Mouse (Mus musculus) spleen, embryonic (tissue): ENCODE data around the gene Smco3.

Experiments used
- CTCF ChIA-PET: fragments of 350-600 bp; sonication (Branson Sonifier 250); formaldehyde crosslinking; loops from one replicate; lab custom pipeline; 2022; lab: Charles Lee

Smco3 gene

GRCm38 (mm10) chr6:136847790-136848189, 12.5 kb upstream of the Smco3 start:
- CTCF ChIA-PET, result interaction anchor here (0.8 kb wide), 1 partner anchor 159 kb away, joined by 4 read pairs; no protein-coding TSS in a partner anchor

- CTCF ChIA-PET, result no interaction called here
Measured at GRCm38 (mm10) chr6:136847267-136847666, 12.0 kb upstream of the Smco3 start.

DNA sequence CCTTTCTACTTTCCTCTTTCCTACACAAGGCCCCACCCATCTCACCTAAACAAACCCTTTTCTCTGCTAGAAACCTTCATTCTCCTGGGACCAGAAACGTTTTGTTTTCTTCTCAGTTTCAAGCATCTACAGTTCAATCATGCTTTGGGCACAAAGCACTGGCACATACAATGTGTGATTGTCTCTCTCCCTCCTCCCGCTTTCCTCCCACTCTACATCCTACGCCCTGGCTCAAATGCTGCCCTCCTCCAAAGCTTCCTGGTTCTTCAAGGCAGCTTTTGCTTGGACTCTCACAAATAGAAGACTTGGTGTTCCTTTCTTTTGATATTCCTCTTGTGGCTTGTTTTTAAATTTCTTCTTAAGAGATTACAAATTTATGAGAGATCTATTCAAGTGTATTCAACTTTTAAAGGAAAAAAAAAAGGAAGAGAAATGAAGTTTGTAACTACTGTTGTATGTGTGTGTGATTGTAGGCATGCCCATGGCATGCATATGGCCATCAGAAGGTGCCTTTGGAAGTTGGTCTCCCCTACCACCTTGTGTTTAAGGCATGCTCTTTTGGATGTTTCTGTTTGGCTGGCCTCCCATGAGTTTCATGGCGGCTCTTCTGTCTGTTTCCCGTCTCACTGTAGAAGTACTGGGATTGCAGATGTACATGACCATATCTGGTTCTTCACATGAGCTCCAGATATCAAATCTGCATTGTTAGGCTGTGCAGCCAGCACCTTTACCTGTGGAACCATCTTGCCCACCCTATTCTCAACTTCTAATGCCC, 10.6 kb upstream of the Smco3 start:
- CTCF ChIA-PET, result no interaction called here

GRCm38 (mm10) chr6:136844903-136845302, 9.7 kb upstream of the Smco3 start:
- CTCF ChIA-PET, result interaction anchor here (0.8 kb wide), 1 partner anchor 11 kb away, joined by 3 read pairs; no protein-coding TSS in a partner anchor

GRCm38 (mm10) chr6:136837323-136837722, 2.1 kb upstream of the Smco3 start:
- CTCF ChIA-PET, result no interaction called here

GRCm38 (mm10) chr6:136831712-136832111, 3.5 kb downstream of the Smco3 start:
- CTCF ChIA-PET, result interaction anchor here (0.6 kb wide), 1 partner anchor 199 kb away, joined by 3 read pairs; no protein-coding TSS in a partner anchor

DNA sequence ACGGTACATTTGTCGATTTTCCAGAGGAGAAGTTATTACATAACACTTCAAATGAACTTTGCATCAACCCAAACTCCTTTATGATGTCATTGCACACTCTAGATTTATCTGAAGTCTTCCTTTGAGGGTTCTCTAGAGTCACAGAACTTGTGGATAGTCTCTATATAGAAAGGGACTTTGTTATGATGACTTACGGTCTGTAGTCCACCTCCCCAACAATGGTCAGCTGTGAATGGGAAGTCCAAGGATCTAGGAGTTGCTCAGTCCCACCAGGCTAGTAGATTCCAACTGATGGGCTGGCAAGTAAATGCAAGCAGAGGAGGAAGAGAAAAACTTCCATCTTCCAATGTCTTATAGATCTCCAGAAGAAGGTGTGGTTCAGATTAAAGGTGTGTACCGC, 6.6 kb downstream of the Smco3 start:
- CTCF ChIA-PET, result no interaction called here

DNA sequence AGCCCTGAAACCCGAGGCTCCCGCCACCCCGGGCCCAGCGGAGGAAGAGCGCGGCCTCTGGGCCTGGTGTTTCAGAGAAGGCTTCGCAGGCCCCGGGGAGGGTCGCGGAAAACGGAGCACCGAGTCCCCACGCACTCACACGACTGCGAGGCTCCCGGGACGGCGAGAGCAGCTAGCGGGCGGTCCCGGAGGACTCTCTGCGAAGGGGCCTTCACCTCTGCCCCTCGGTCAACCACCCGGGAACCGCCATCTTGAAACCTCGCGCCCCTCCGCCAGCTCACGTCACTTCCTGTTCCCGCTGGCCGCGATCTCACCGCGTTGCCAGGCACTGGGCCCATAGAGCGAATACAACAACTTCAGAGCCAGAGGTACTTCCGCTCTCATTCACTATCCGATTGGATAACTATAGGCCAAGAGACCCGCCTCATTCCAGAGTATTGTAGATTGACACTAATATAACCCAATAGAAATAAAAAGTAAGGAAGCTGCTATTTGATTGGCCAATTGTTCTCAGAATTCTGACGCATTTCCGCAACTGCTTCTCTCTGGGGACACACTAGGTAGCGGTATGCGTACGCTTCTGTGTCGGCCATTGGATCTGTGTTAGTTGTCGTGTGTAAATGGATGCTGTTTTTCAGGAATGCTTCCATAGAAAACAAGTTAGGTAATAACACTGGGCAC, 7.2 kb downstream of the Smco3 start, which contains the start of gene Wbp11:
TSS of gene Wbp11 (minus strand) at position 353 of the 681 bp plus-strand sequence.
- CTCF ChIA-PET, result no interaction called here

DNA sequence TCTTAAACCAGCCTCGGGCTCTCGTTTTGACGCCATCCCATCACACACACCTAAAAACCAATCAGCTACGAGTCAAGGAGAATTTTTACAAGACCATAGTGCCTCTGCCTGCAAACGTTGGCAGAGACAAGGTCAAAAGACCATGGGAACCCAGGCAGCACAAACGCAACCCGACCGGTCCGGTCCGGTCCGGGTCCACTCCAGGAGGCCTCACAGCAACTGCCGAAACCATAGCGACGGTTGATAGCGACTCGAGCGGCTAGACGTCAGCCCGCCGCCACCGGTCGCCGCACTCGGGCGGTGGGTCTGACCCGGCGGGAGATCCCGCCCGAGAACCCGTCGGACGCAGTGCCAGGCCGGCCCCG, 7.8 kb downstream of the Smco3 start, which contains the start of gene BC049715:
TSS of gene BC049715 (plus strand) at position 111 of the 365 bp plus-strand sequence.
- CTCF ChIA-PET, result no interaction called here

GRCm38 (mm10) chr6:136827116-136827515, 8.1 kb downstream of the Smco3 start:
- CTCF ChIA-PET, result no interaction called here

DNA sequence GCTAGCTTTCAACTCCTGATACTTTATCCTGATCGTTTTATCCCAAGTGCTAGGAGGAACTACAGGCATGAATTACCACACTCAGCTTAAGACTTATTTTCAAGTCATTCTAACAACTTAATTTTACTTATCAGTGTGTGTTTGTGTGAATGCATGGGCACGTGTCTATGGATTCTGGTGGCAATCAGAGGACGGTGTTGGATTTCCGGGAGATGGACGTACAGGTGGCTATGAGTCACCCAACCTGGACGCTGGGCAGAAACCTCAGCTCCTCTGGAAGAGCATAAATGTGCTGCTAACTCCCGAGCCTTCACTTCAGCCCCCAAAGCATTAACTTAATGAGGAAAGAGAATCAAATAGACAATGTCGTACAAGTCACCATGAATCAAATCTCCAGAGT, 10.3 kb downstream of the Smco3 start:
- CTCF ChIA-PET, result interaction anchor here (1.5 kb wide), 1 partner anchor 16 kb away, joined by 5 read pairs; no protein-coding TSS in a partner anchor

DNA sequence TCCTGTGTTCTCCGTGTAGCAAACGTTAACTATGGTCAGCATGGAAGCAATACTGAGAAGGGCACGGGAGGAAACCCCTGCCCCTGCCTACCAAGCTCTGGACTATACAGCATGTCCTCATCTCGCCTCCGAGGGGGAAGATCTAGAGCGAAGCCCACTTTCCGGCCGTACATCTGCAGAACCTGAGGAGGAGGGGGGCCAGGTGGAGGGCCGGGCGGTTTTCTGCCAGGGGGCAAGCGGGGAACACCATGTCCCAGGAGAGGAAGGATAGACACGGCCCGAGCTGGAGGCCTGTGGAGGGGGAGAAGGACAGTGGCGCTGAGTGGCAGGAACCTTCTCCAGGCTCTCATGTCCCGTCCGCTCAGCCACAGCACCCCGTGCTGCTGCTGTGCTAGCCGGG, 14.2 kb downstream of the Smco3 start:
- CTCF ChIA-PET, result interaction anchor here (1.0 to 1.5 kb wide), 2 partner anchors 10 to 13 kb away, joined by 3 to 4 read pairs; partner anchors contain the start of gene H2afj

- CTCF ChIA-PET, result interaction anchor here (0.9 to 1.5 kb wide), 2 partner anchors 9 to 12 kb away, joined by 3 read pairs; partner anchors contain the start of gene H2afj
Measured at GRCm38 (mm10) chr6:136820381-136820780, 14.9 kb downstream of the Smco3 start.

DNA sequence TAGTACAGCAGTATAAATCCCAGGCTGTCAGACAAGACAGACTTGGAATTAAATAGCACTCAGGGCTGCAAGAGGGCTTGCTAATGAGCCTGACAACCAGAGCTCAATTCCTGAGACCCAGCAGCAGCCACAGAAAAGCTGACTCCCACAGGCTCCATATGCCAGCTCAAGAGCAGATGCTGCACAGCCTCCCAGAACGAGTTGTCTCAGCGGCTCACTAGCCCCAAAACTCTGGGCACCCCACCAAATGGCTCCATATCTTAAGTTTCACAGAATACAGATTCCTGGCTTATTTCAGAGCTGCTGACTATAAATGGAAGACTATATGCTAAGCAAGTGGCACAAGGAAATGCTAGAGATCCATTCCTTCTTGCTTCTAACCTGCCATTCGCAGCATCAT, 17.7 kb downstream of the Smco3 start:
- CTCF ChIA-PET, result interaction anchor here (0.6 kb wide), 1 partner anchor 354 kb away, joined by 8 read pairs; no protein-coding TSS in a partner anchor

GRCm38 (mm10) chr6:136816826-136817225, 18.4 kb downstream of the Smco3 start:
- CTCF ChIA-PET, result no interaction called here

DNA sequence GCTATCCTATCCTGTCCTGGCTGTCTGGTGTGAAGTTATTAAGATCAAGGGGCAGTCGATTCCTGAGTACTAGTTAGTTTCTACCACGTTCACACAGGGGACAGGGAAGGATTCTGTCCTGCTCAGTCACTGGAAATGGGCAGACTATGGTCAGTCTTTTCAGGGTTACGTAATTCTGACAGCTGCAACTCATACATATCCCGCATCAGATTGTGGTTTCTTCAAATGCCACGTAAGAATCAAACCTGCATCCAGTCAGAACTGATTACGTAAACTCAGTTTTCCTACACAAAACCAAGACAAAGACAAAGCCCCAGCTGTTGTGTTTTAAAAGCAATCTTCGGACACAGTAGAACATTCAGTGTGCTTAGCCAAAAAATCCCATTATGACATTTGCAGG, 19.9 kb downstream of the Smco3 start:
- CTCF ChIA-PET, result no interaction called here

GRCm38 (mm10) chr6:136813117-136813516, 22.1 kb downstream of the Smco3 start:
- CTCF ChIA-PET, result no interaction called here

DNA sequence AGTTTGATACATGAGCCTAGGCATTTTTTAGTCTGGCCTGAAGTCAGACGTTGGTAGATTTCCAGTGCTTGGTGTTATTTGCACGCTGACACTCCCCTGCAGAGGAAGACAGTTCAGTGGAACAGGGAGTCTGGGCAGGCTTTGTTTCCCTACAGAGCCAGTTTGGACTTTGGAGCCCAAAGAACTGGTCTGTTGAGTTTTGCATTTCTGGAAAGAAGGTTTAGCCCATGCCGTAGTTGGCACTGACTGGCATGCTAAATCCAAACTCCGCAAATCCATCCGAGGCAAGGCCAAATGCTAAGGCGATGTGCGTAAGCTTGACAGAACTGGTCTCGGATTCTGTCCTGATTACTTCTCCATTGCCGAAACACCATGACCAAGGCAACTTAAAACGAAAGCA, 24.1 kb downstream of the Smco3 start:
- CTCF ChIA-PET, result interaction anchor here (0.7 kb wide), 1 partner anchor 9 kb away, joined by 3 read pairs; no protein-coding TSS in a partner anchor

DNA sequence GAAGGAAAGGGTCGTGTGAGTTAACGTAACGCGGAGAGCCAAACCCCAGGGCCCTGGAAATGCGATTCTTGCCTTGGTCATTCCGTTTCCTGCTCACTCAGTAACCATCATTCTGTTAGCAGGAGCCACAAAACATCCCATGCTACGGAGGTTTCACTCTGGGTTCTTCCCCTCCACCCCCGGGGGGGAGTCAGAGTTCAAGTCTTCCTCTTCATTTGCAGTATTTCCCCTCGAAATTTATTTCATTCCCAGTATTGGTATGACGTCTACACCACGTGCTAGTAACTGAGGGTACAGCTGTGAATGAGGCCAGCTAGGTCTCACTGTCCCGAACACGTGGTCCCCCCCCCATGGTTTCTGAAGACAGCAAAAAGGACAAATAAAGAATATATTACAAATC, 25.6 kb downstream of the Smco3 start:
- CTCF ChIA-PET, result no interaction called here

DNA sequence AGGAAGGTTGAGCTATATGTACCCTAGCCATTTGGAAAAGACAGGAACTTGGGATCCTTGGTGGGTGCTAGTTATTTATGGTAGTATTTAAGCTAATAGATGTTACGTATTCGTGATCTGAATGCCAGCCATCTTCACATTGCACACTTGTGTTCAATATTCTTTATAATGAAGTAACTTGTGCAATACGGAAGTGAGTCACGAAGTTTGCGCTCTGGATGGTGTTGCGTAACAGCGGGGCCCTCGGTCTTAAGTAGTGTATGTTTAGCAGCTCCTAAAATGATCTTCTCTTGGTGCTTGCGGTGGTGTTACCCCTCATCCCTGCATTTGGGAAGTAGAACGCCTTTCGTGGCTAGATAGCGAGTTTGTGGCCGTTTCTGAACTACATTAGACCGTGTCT, 26.2 kb downstream of the Smco3 start:
- CTCF ChIA-PET, result interaction anchor here (0.6 to 1.4 kb wide), 3 partner anchors 11 to 135 kb away, joined by 3 to 5 read pairs (median 3); no protein-coding TSS in a partner anchor

DNA sequence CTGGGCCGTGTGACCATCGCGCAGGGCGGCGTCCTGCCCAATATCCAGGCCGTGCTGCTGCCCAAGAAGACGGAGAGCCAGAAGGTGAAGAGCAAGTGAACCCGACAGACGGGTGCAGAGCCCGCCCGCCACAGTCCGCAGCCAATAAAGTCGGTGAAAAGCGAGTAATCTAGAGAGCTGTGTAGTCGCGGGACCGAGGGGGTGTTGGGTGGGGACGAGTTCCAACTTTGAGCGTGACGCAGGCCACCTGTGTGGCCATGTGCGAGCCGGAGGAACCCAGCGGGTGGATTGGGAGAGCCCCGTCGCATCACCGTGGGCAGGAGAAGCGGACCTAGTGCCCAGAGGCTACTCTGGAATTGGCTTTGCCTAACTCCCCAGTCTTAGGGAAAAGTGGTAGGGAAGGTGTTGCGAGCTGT, 26.6 kb downstream of the Smco3 start:
- CTCF ChIA-PET, result interaction anchor here (0.6 to 1.4 kb wide), 3 partner anchors 12 to 135 kb away, joined by 3 to 5 read pairs (median 3); no protein-coding TSS in a partner anchor

GRCm38 (mm10) chr6:136808014-136808417, 27.2 kb downstream of the Smco3 start, which contains the start of gene H2afj:
TSS of gene H2afj (plus strand) at chr6:136808244.
- CTCF ChIA-PET, result interaction anchor here (1.1 to 1.4 kb wide), 2 partner anchors 12 to 17 kb away, joined by 3 to 5 read pairs; no protein-coding TSS in a partner anchor
